Mouse (Mus musculus): ENCODE results near the gene Pax2. TPM values are rescaled to one million over a fixed set of nuclear protein-coding genes. Genes with fewer than 3 reads are reported as not detected.

Gene Pax2
- polyA plus RNA-seq, 1 experiment from 2014 or later, result 29.6 TPM

DNA sequence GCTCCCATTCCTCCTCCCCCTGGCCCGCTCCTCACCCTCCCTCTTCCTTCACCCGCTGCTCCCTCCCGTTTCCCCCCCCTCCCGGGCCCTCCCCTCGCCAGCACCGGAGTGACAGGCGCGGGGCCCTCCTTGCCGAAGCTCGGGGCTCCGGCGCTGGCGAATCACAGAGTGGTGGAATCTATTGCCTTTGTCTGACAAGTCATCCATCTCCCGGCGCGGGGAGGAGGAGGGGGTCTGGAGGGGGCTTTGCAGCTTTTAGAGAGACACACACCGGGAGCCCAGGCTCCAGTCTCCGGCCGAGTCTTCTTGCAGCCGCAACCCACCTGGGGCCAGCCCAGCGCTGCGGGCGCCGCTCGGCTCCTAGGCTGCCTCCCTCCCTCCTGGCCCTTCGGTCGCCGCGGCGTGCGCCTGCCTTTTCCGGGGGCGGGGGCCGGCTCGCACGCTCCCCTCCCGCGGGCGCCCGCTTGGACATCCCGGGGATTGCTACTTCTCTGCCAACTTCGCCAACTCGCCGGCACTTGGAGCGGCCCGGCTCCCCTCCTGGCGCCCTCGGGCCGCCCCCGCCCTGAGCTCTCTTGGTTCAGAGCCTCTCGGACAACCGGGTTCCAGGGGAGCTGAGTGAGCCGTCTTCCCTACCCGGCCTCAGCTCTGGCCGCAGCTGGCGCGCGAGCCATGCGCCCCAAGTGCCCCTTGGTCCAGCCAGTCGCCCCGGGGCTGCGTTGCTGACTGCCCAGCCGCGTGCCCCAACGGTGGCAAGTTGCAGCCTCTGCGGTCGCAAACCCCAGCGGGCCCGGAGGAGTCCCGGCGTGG, 781 bp downstream of the Pax2 start:
- Histone ChIP-seq H3K27me3 (ENCODE audit: insufficient read depth, low read length) (peaks cover 23% of the 10 kb centered on the region), H3K9ac (ENCODE audit: low read depth, low read length) (peak overlapping the region; percentile 80)

DNA sequence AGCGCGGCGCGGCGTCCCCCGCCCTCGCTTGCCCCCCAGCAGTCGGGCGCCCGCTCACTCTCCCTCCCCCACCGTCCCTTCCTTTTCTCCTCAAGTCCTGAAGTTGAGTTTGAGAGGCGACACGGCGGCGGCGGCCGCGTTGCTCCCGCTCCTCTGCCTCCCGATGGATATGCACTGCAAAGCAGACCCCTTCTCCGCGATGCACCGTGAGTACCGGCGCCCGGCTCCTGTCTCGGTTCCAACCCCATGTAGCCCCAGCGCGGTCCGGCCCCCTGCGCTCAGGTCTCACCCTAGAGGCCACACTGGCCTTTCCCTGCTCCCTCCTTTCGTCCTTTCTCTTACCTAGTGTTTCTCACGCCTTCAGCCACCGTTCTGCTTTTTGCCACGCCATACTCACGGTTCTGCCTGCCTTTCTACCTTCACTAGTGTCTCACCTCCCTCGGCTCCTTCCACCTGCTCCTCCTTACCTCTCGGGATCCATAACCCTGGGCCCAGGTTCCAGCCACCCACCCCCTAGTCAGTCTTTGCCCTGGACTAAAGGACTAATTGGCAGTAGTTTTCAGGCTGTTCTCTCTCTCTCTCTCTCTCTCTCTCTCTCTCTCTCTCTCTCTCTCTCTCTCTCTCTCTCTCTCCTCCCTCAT, 1.5 kb downstream of the Pax2 start:
- TF ChIP-seq CTCF (IDR thresholded peaks at IDR 0.05; ENCODE audit: low read depth), result no peak
- Histone ChIP-seq H3K9ac (ENCODE audit: low read depth, low read length) (peak overlapping the region; percentile 80), H3K27ac (peak overlapping the region; percentile 92), H3K27me3 (ENCODE audit: insufficient read depth, low read length) (peaks cover 17% of the 10 kb centered on the region), H3K4me1 (replicated peaks; ENCODE audit: insufficient read depth, low read length) (peaks cover 10% of the 10 kb centered on the region), H3K9me3 (replicated peaks; ENCODE audit: low read length) (no peaks in the 10 kb centered on the region), H3K36me3 (ENCODE audit: insufficient read depth, low read length) (peaks cover 10% of the 10 kb centered on the region; the same call in 1 of the 2 replicates), H3K4me2 (ENCODE audit: low read length) (peak overlapping the region; percentile 75), H3K4me3 (replicated peaks; ENCODE audit: low read depth, low read length) (peak overlapping the region; percentile 52)
- under 1% methylated on average over 38 of the region's 38 CpGs for WGBS
- ATAC-seq (replicated peaks; ENCODE audit: low FRiP score, low read depth) (no peak), DNase-seq (ENCODE audit: low spot score) (no peak)

More for the DNA sequence above, 781 bp downstream of the Pax2 start:
- peak; percentile 87 for DNase-seq (ENCODE audit: low spot score)
- ATAC-seq (replicated peaks; ENCODE audit: low FRiP score, low read depth), result peak; percentile 73
- H3K36me3 ChIP-seq (ENCODE audit: insufficient read depth, low read length), result peaks cover 5% of the 10 kb centered on the region; the same call in 1 of the 2 replicates
- no peak for TF ChIP-seq CTCF (IDR thresholded peaks at IDR 0.05; ENCODE audit: low read depth)
- under 1% methylated on average over 67 of the region's 71 CpGs for WGBS
- peak overlapping the region; percentile 52 for H3K4me3 ChIP-seq (replicated peaks; ENCODE audit: low read depth, low read length)
- peak overlapping the region; percentile 75 for H3K4me2 ChIP-seq (ENCODE audit: low read length)
- peaks cover 15% of the 10 kb centered on the region for H3K4me1 ChIP-seq (replicated peaks; ENCODE audit: insufficient read depth, low read length)
- H3K9me3 ChIP-seq (replicated peaks; ENCODE audit: low read length), result no peaks in the 10 kb centered on the region
- H3K27ac ChIP-seq, result peak overlapping the region; percentile 92

DNA sequence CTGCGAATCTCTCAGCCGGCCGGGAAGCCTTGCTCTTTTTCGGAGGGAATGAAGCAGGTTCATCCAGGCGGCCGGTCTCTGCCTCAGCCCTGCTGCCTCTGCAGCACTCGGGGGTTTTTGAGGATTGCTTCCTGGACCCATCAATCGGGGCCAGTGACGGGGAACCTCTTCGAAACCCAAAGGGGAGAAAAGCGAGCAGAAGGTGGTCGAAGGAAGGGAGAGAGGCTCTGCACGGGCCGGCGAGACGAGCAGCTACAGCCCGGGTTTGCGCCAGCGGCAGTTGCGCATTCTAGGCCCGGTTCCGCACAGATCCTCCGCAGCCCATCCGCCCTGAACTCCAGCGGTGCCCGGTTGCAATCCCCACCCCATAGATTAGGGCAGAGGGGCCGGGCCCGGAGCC, 3.0 kb downstream of the Pax2 start:
- no peak for DNase-seq (ENCODE audit: low spot score)
- Histone ChIP-seq H3K4me3 (replicated peaks; ENCODE audit: low read depth, low read length) (peak overlapping the region; percentile 52), H3K27ac (peak overlapping the region; percentile 2; the same call in 1 of the 2 replicates), H3K9me3 (replicated peaks; ENCODE audit: low read length) (no peaks in the 10 kb centered on the region), H3K27me3 (ENCODE audit: insufficient read depth, low read length) (peaks cover 10% of the 10 kb centered on the region; the same call in 1 of the 2 replicates), H3K4me2 (ENCODE audit: low read length) (peak overlapping the region; percentile 75), H3K9ac (ENCODE audit: low read depth, low read length) (peak overlapping the region; percentile 70), H3K4me1 (replicated peaks; ENCODE audit: insufficient read depth, low read length) (peaks cover 11% of the 10 kb centered on the region), H3K36me3 (ENCODE audit: insufficient read depth, low read length) (peaks cover 10% of the 10 kb centered on the region; the same call in 1 of the 2 replicates)
- WGBS, result 1% methylated on average over 28 of the region's 28 CpGs
- no peak for TF ChIP-seq CTCF (IDR thresholded peaks at IDR 0.05; ENCODE audit: low read depth)
- no peak for ATAC-seq (replicated peaks; ENCODE audit: low FRiP score, low read depth)

DNA sequence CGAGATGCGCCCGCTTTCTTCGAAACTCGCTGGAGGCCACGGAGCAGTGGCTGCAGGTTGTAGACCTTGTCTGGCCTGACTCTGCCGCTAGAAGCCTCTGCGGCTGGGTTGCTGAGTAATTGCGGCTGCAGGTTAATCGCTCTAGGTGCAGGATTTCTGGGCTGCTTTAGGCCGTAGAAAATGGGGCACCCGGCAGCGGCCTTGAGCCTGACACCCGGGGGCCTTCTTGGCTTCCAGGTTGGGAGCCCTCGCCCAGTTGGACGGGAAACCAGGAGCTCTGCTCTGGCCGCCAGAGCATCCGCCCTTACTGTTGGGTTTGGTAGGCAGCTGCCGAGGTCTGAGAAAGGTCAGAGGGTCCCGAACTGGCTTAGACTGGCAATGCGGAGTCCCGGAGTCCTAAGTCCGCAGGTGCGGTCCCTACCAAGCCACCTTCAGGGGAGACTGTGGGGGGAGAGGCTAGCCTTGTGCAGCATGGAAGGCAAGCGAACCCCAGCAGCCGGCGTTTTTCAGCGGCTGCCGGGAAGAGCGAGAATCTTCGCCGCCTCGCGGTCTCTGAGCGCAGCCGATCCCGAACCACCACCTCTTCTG, 3.8 kb downstream of the Pax2 start:
- DNase-seq (ENCODE audit: low spot score), result no peak

DNA sequence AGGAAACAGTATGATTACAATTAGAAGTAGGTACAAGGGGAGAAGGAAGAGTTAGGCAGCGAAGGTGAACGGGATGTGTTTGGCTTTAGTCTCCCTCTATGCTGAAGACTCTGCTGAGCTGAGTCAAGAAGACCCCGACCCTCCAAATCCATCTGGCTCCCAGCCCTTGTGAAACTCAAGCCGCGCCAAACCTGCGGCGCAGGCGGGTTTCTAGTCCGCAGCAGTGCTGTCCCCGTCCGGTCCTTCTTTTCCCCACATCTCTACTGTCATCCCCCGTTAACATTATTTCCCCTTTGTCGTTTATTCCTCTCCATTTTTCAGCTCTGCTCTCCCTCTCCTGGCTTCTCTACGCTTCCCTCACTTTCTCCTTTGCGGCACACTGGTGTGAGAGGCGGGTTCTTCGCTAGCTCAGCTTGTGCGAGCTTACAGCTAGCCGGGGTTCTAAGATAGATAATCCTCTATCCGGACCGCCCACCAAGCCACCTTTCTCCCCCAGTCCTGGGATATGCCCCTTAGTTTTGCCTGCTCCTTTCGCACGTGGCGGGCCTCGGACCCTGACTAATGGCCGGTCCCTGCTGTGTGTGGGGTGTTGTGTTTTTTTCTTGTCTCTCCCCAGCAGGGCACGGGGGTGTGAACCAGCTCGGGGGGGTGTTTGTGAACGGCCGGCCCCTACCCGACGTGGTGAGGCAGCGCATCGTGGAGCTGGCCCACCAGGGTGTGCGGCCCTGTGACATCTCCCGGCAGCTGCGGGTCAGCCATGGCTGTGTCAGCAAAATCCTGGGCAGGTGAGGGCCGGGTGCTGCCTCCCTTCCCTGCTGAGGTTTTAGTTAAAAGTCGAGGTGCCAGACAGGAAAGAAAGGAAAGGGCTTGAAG, 4.7 kb downstream of the Pax2 start:
- H3K4me1 ChIP-seq (replicated peaks; ENCODE audit: insufficient read depth, low read length), result peaks cover 12% of the 10 kb centered on the region
- H3K9ac ChIP-seq (ENCODE audit: low read depth, low read length), result peak overlapping the region; percentile 70
- ATAC-seq (replicated peaks; ENCODE audit: low FRiP score, low read depth) (no peak), DNase-seq (ENCODE audit: low spot score) (no peak)
- H3K9me3 ChIP-seq (replicated peaks; ENCODE audit: low read length), result no peaks in the 10 kb centered on the region
- no peak for TF ChIP-seq CTCF (IDR thresholded peaks at IDR 0.05; ENCODE audit: low read depth)
- peak overlapping the region; percentile 75 for H3K4me2 ChIP-seq (ENCODE audit: low read length)
- peak overlapping the region; percentile 2; the same call in 1 of the 2 replicates for H3K27ac ChIP-seq
- peaks cover 10% of the 10 kb centered on the region; the same call in 1 of the 2 replicates for H3K27me3 ChIP-seq (ENCODE audit: insufficient read depth, low read length)
- H3K4me3 ChIP-seq (replicated peaks; ENCODE audit: low read depth, low read length), result peak overlapping the region; percentile 52
- peaks cover 12% of the 10 kb centered on the region; the same call in 1 of the 2 replicates for H3K36me3 ChIP-seq (ENCODE audit: insufficient read depth, low read length)
- 1% methylated on average over 39 of the region's 39 CpGs for WGBS

More for the DNA sequence above, 3.8 kb downstream of the Pax2 start:
- Histone ChIP-seq H3K4me2 (ENCODE audit: low read length) (peak overlapping the region; percentile 75), H3K4me1 (replicated peaks; ENCODE audit: insufficient read depth, low read length) (peaks cover 16% of the 10 kb centered on the region), H3K9ac (ENCODE audit: low read depth, low read length) (peak overlapping the region; percentile 70), H3K27ac (peak overlapping the region; percentile 2; the same call in 1 of the 2 replicates), H3K9me3 (replicated peaks; ENCODE audit: low read length) (no peaks in the 10 kb centered on the region), H3K27me3 (ENCODE audit: insufficient read depth, low read length) (peaks cover 10% of the 10 kb centered on the region; the same call in 1 of the 2 replicates), H3K4me3 (replicated peaks; ENCODE audit: low read depth, low read length) (peak overlapping the region; percentile 52), H3K36me3 (ENCODE audit: insufficient read depth, low read length) (peaks cover 12% of the 10 kb centered on the region; the same call in 1 of the 2 replicates)
- ATAC-seq (replicated peaks; ENCODE audit: low FRiP score, low read depth), result no peak
- under 1% methylated on average over 37 of the region's 37 CpGs for WGBS
- no peak for TF ChIP-seq CTCF (IDR thresholded peaks at IDR 0.05; ENCODE audit: low read depth)
